Mouse (Mus musculus) erythroblast, adult 5-6 weeks (primary cell): ENCODE data around the gene Gm43302. TPM values are rescaled to one million over a fixed set of nuclear protein-coding genes. Genes with fewer than 3 reads are reported as not detected.
"Not testable (repeated sequence)": the region's sequence is repeated elsewhere in the genome, so short reads cannot be mapped to it uniquely, and the experiment has no call there.

Experiments
- ATAC-seq: replicated peaks from 2 replicates; pipeline ENCODE4 v1.8.0; 2016; ENCODE audit warnings: moderate number of reproducible peaks, mild to moderate bottlenecking, moderate TSS enrichment, inconsistent platforms; ENCODE audit not compliant: poor library complexity, low FRiP score, severe bottlenecking
- total RNA-seq, 2 experiments: library from RNA; stranded (forward) in 1 of 2; stranded (reverse) in 1 of 2; fragments of 150-400 nt in 1 of 2; fragments of 200-764, 138-1000 nt in 1 of 2; gene quantifications; 2 replicates each; pipeline versions ENCODE4 v1.2.3 to v1.2.4; 2015 to 2017; ENCODE audit warnings: low replicate concordance in 2 of 2

Gene Gm43302
- total RNA-seq, 2 experiments from 2014 or later: not detected

DNA sequence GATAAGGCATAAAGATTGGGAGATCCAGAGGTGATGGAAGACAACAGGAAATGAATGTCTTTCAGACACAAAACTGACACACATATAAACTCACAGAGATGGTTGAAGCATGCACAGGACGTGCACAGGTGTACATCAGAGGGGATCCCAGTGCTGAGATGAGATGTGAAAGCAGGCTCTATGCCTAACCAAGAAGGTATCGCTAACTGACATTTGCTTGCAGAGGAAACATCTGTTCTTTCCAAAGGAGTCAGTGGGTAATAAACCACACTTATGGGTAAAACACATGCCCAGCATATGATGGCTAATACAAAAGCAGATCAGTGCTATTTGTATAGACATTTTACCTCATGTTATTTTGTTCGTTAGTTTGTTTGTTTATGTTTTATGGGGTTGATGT is 84.5 kb downstream of the Gm43302 start:
- ATAC-seq: not testable (repeated sequence)

DNA sequence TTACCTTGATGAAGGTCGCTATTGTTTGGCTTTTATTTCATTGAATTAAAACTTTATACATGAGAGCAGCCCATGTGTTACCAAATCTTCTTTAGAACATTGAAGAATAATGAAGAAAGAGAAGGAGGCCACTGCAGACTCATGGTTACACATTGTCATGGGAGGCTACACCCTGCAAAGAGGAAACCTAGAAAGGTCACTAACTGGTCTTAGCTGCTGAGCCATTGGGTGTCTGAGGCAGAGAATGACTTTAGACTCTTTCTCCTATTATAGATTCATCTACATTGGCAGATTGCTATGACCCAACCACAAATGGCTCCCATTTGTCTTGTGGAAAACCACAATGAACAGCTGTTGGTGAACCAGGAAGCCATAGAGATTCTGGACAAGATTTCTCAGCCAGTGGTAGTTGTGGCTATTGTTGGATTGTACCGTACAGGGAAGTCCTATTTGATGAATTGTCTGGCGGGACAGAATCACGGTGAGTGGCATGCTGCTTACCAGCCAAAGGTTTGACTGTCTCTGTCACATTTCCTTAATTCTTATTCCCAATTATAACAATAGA is 92.6 kb downstream of the Gm43302 start:
- not testable (repeated sequence) for ATAC-seq

DNA sequence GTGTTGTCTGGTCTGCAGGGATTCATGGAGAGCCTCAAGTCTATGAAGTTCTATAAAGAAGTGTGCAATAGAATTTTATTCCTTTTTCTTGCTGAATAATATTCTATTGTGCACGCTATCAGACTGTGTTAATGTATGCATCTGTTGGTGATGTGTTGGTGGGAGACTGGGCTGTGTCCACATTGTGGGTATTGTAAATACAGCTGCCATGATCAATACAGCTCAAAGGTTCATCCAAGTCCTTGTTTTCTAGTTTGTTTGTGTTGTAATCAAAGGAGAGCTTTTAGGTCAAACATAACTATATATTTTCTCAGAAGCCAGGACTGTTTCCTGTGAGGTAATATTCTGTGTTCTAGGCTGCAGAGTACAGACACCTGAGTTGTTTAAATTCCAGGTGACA is 94.3 kb downstream of the Gm43302 start:
- ATAC-seq: not testable (repeated sequence)

DNA sequence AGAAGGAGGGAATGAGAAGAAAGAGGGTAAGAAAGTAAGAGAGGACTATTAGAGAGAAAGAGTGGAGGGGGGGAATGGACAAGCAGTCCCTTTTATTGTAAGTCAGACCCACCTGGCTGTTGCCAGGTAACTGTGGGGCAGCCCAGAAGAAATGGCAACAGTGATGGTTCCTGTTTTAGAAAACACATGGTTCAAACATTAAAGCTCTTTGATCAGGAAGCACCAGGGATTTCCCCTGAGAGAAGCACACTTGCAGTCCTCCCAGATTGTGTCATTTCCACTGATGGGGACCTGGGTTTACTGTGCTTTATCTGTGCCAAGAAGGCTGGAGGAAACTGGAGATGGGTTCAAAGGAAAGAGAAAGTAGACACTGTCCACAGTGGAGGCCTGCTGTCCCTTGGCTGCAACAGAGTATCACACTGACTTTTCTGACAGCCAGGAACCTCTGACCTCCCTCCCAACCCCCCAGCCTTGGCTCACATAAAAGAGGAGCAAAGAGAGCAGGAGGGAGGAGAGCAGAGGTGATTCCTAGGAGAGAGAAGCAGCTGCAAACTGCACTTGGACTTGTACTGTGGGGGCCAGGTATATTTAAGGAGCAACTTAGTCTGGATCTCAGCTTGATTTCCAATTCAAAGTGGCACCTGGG is 95.5 kb downstream of the Gm43302 start:
- not testable (repeated sequence) for ATAC-seq

DNA sequence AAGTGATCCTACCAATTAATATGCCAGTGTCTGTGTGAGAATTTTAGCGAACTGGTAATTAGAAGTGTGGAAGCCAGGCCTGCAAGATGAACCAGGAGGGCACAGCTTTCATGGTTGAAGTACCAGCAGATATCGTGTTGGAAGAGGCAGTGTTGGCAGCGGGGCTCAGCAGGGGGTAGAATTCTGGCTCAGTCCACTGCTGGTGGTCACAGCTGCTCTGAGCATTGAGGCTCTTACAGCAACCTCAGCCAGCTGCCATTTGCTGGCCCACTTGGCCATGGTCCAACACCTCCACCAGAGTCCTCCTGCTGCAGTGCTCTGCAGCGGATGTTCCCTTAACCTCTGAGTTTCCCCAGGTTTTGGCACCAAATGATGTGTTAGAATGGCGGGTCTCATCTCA is 97.2 kb downstream of the Gm43302 start:
- ATAC-seq: not testable (repeated sequence)

DNA sequence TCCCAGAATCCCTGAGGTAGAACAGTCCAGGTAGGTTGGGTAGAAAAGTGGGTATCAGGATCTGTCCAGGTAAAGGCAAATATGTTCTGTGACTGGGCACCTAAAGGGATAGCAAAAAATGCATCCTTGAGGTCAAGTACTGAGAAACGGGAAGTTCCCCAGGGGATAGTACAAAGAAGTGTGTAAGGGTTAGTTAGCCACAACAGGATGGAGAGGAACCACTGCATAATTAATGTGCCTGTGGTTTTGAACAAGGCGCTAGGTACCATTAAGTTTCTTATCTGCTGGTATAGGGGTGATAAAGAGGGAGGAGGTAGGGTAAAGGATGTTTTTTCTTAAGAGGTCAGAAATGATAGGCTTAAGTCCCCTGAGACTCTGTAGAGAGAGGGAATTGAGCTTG is 101.0 kb downstream of the Gm43302 start:
- not testable (repeated sequence) for ATAC-seq

DNA sequence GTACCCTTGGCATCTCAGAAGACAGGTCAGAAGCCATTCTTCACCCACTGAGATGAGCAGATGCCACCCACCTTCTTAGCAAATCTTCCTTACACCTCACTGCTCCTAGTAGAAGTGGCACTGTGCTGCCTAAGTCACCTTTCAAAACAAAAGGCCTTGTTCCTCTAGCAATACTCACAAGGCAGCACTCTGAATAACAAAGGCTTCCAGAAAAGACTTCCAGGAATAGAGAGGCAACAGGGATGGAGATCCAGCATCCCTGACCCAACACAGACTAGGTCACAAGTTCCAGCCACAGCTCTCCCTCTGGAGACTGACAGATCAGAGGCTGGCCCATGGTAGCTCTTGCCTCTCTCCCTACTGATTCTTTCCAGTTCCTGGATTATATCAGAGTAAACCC is 112.0 kb downstream of the Gm43302 start:
- no peak for ATAC-seq

Other genes starting within 250 kb of the Gm43302 start
- 0.63 TPM in 1 of 2 replicates, not detected in the other for gene Gbp9, start 154.2 kb downstream of the Gm43302 start, total RNA-seq (2015; ENCODE audit: low replicate concordance)
- gene Gbp9, start 154.2 kb downstream of the Gm43302 start, total RNA-seq (2017; ENCODE audit: low replicate concordance): 2.0 TPM in 1 of 2 replicates, not detected in the other
- 1.2 and 4.8 TPM in 2 replicates for gene Gbp8, start 154.2 kb downstream of the Gm43302 start, total RNA-seq (2015; ENCODE audit: low replicate concordance)
- 2.9 and 5.5 TPM in 2 replicates for gene Gbp8, start 154.2 kb downstream of the Gm43302 start, total RNA-seq (2017; ENCODE audit: low replicate concordance)
- gene Gbp4, start 154.1 kb downstream of the Gm43302 start, total RNA-seq (2015; ENCODE audit: low replicate concordance): not detected in 2 replicates
- not detected in 2 replicates for gene Gbp4, start 154.1 kb downstream of the Gm43302 start, total RNA-seq (2017; ENCODE audit: low replicate concordance)
- gene Gbp10, start 54.2 kb downstream of the Gm43302 start, total RNA-seq (2015; ENCODE audit: low replicate concordance): not detected in 2 replicates
- not detected in 2 replicates for gene Gbp10, start 54.2 kb downstream of the Gm43302 start, total RNA-seq (2017; ENCODE audit: low replicate concordance)
- gene Gbp6, start within 50 bp of the Gm43302 start, total RNA-seq (2015; ENCODE audit: low replicate concordance): 0.21 TPM in 1 of 2 replicates, not detected in the other
- 1.3 TPM in 2 replicates for gene Gbp6, start within 50 bp of the Gm43302 start, total RNA-seq (2017; ENCODE audit: low replicate concordance)
- gene Lrrc8b, start 122.1 kb upstream of the Gm43302 start, total RNA-seq (2015; ENCODE audit: low replicate concordance): 1.7 and 4.0 TPM in 2 replicates
- gene Lrrc8b, start 122.1 kb upstream of the Gm43302 start, total RNA-seq (2017; ENCODE audit: low replicate concordance): 1.2 and 2.0 TPM in 2 replicates
- gene Lrrc8c, start 225.7 kb upstream of the Gm43302 start, total RNA-seq (2015; ENCODE audit: low replicate concordance): 16.7 and 24.6 TPM in 2 replicates
- 5.9 and 9.4 TPM in 2 replicates for gene Lrrc8c, start 225.7 kb upstream of the Gm43302 start, total RNA-seq (2017; ENCODE audit: low replicate concordance)